Mouse (Mus musculus): ENCODE data around the gene Ssbp3. TPM values are rescaled to one million over a fixed set of nuclear protein-coding genes. Genes with fewer than 3 reads are reported as not detected.

Ssbp3 gene
- polyA plus RNA-seq, 1 experiment from 2014 or later: 112 TPM

DNA sequence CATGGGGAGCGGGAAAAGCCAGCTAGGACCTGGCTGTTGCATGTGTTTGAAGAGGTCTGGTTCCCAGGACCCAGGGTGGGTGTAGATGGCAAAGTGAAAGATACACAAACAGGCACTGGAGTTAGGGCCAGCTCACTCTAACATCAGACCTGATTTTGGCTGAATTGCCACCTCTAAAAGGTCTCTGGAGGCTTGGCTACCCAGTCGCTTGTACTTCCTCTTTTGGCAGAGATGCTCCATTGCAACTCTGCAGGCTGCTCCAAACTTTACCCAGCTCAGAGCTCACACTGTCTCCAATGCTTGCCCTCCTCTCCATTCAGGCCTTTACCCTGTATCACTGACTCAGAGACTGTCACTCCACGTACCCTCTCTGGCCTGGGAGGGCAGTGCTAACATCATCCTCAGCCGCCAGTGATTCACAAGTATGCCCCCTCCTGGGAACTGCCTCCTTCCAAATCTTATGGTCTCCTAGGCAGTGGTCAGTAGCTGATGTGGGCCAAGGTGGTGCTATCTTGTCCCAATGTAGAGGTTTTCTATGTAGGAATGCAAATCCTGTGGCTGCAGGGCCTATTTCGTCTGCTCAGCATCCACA is 142.6 kb downstream of the Ssbp3 start:
- H3K4me3 ChIP-seq: no peak overlapping the region

DNA sequence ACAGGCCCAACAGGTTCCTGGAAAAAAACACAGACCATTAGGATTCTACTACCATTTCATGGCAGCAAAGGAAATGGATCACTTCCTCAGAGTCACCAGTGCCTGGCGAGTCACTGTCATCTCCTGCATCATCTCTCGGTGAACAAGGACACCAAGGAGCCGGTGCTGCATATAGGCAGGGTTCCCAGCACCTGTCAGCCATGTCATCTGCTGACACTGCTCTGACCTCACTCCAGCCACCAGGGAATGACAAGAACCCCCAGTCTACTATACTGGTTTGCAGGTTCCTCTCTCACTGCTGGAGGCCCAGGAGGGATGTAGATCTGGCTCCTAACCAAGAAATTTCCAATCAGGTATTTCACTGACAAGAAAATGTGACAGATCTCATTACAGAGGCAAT is 145.6 kb downstream of the Ssbp3 start:
- 0 out of 2 replicates have a peak overlapping the region, but pooled peaks have one; percentile 18 for H3K27ac ChIP-seq
- peaks cover 50% of the 10 kb centered on the region for H3K36me3 ChIP-seq
- no peak for ATAC-seq (ENCODE audit: insufficient number of reproducible peaks, low FRiP score, low TSS enrichment, low read depth)

More for the DNA sequence above, 142.6 kb downstream of the Ssbp3 start:
- peaks cover 31% of the 10 kb centered on the region for H3K36me3 ChIP-seq
- no peak overlapping the region for H3K4me2 ChIP-seq
- 0 out of 2 replicates have a peak overlapping the region, but pooled peaks have one; percentile 9 for H3K27ac ChIP-seq
- WGBS: 48% methylated on average over 5 of the region's 5 CpGs
- no peaks in the 10 kb centered on the region for H3K9me3 ChIP-seq
- H3K27me3 ChIP-seq: no peaks in the 10 kb centered on the region
- no peak for ATAC-seq (ENCODE audit: insufficient number of reproducible peaks, low FRiP score, low TSS enrichment, low read depth)
- no peak overlapping the region for H3K9ac ChIP-seq
- no peaks in the 10 kb centered on the region; the same call in 1 of the 2 replicates for H3K4me1 ChIP-seq

DNA sequence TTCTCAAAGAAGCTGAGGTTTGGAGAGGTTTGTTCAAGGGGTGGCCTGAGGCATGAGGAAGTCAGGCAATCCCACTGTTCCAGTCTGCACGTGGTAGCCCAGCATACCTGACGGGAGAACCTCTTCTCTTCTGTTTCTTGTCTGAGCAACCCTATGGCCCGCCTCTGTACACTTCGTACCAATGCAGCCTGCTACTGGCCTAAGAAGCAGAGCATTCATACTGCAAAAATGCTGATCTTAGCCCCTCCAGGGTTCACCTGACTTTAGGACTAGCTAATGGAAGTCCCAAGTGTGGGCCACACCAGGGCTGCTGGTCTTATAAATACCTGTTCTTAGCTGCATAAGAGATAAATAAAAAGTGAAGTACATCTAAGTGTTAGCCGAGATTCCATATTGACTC is 147.8 kb downstream of the Ssbp3 start:
- no peak overlapping the region for H3K4me2 ChIP-seq
- no peaks in the 10 kb centered on the region for H3K27me3 ChIP-seq
- 88% methylated on average over 5 of the region's 5 CpGs for WGBS
- peaks cover 69% of the 10 kb centered on the region for H3K36me3 ChIP-seq
- ATAC-seq (ENCODE audit: insufficient number of reproducible peaks, low FRiP score, low TSS enrichment, low read depth): no peak
- no peak overlapping the region for H3K9ac ChIP-seq
- H3K27ac ChIP-seq: no peak overlapping the region
- H3K9me3 ChIP-seq: no peaks in the 10 kb centered on the region
- H3K4me1 ChIP-seq: no peaks in the 10 kb centered on the region; the same call in 1 of the 2 replicates
- no peak overlapping the region for H3K4me3 ChIP-seq

More for the DNA sequence above, 145.6 kb downstream of the Ssbp3 start:
- Histone ChIP-seq H3K4me1 (no peaks in the 10 kb centered on the region; the same call in 1 of the 2 replicates), H3K9me3 (no peaks in the 10 kb centered on the region), H3K4me2 (no peak overlapping the region), H3K9ac (no peak overlapping the region), H3K27me3 (no peaks in the 10 kb centered on the region), H3K4me3 (no peak overlapping the region)
- 71% methylated on average over 3 of the region's 3 CpGs for WGBS

GRCm38 (mm10) chr4:107058781-107059180 is 148.3 kb downstream of the Ssbp3 start:
- Histone ChIP-seq H3K4me2 (no peak overlapping the region), H3K9me3 (no peaks in the 10 kb centered on the region), H3K4me1 (no peaks in the 10 kb centered on the region; the same call in 1 of the 2 replicates), H3K27ac (no peak overlapping the region), H3K4me3 (no peak overlapping the region), H3K9ac (no peak overlapping the region), H3K36me3 (peaks cover 73% of the 10 kb centered on the region), H3K27me3 (no peaks in the 10 kb centered on the region)
- ATAC-seq (ENCODE audit: insufficient number of reproducible peaks, low FRiP score, low TSS enrichment, low read depth): no peak
- WGBS: 72% methylated on average over 6 of the region's 6 CpGs

- ATAC-seq (ENCODE audit: insufficient number of reproducible peaks, low FRiP score, low TSS enrichment, low read depth): no peak
- 89% methylated on average over 4 of the region's 4 CpGs for WGBS
- no peak overlapping the region for H3K4me2 ChIP-seq
- H3K9me3 ChIP-seq: no peaks in the 10 kb centered on the region
- H3K4me1 ChIP-seq: peaks cover 11% of the 10 kb centered on the region
- no peak overlapping the region for H3K27ac ChIP-seq
- H3K36me3 ChIP-seq: peaks cover 81% of the 10 kb centered on the region
- H3K27me3 ChIP-seq: no peaks in the 10 kb centered on the region
- no peak overlapping the region for H3K9ac ChIP-seq
- H3K4me3 ChIP-seq: no peak overlapping the region
Observed at GRCm38 (mm10) chr4:107061560-107061959, 151.1 kb downstream of the Ssbp3 start.

GRCm38 (mm10) chr4:107063214-107063613 is 152.7 kb downstream of the Ssbp3 start:
- Histone ChIP-seq H3K9me3 (no peaks in the 10 kb centered on the region), H3K27ac (no peak overlapping the region), H3K4me1 (peaks cover 19% of the 10 kb centered on the region), H3K27me3 (no peaks in the 10 kb centered on the region), H3K4me3 (no peak overlapping the region), H3K4me2 (no peak overlapping the region), H3K36me3 (peaks cover 65% of the 10 kb centered on the region), H3K9ac (no peak overlapping the region)
- no peak for ATAC-seq (ENCODE audit: insufficient number of reproducible peaks, low FRiP score, low TSS enrichment, low read depth)
- WGBS: 90% methylated on average over 3 of the region's 3 CpGs

GRCm38 (mm10) chr4:107064394-107065098 is 154.0 kb downstream of the Ssbp3 start:
- no peak overlapping the region for H3K27ac ChIP-seq
- no peak overlapping the region for H3K9ac ChIP-seq
- no peak for ATAC-seq (ENCODE audit: insufficient number of reproducible peaks, low FRiP score, low TSS enrichment, low read depth)
- no peak overlapping the region for H3K4me3 ChIP-seq
- no peaks in the 10 kb centered on the region for H3K27me3 ChIP-seq
- 79% methylated on average over 5 of the region's 5 CpGs for WGBS
- H3K9me3 ChIP-seq: no peaks in the 10 kb centered on the region
- H3K36me3 ChIP-seq: peaks cover 51% of the 10 kb centered on the region
- peaks cover 19% of the 10 kb centered on the region for H3K4me1 ChIP-seq
- H3K4me2 ChIP-seq: no peak overlapping the region

GRCm38 (mm10) chr4:107066252-107067124 is 156.0 kb downstream of the Ssbp3 start, which contains the start of the genes Mrpl37 and Cyb5rl:
Mrpl37 (minus strand) TSS chr4:107066868.
Cyb5rl (plus strand) TSS chr4:107066988.
- H3K9ac ChIP-seq: peak within 1 kb of the TSS; percentile 76
- H3K4me3 ChIP-seq: peak within 1 kb of the TSS; percentile 86
- H3K4me2 ChIP-seq: peak within 1 kb of the TSS; percentile 96
- peak; percentile 95 for ATAC-seq (ENCODE audit: insufficient number of reproducible peaks, low FRiP score, low TSS enrichment, low read depth)
- peaks cover 19% of the 10 kb centered on the region for H3K4me1 ChIP-seq
- no peaks in the 10 kb centered on the region for H3K27me3 ChIP-seq
- peak within 1 kb of the TSS; percentile 74 for H3K27ac ChIP-seq
- WGBS: under 1% methylated on average over 60 of the region's 60 CpGs
- H3K9me3 ChIP-seq: no peaks in the 10 kb centered on the region
- peaks cover 34% of the 10 kb centered on the region for H3K36me3 ChIP-seq

DNA sequence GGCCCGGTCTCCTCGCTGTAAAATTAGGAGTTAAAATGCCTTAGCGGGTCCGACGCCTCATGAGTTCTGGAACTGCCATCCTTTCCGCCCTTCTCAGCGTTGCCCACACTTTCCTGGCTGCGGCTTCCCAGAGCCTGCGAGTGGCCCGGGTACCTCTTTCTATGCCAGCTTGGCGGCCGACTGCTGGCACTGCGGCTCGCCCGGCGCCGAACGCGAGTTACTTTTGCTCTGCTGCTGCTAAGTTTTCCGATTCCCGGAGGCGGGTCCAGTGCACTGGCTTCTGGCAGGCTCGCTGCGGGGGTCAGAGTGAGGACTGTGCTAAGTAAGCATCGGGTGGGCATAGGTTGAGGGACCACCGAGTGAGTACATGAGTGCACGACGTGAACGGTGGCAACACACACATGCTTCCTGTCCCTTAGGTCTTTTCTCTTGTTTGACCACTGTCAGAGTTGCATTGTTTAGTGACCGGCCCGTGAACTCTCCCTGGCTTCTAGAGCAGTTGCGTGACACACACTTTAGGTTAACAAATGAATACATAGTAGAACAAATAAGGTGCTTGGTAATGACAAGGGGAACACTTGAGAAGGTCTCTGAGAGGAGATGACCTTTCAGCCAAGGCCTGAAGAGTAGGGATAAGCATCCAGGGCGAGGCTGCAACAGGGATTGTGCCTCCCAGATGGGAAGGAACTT is 156.8 kb downstream of the Ssbp3 start:
- peak overlapping the region; percentile 39; the same call in 1 of the 2 replicates for H3K27ac ChIP-seq
- H3K4me1 ChIP-seq: peaks cover 19% of the 10 kb centered on the region
- 6% methylated on average over 33 of the region's 33 CpGs for WGBS
- H3K4me3 ChIP-seq: peak overlapping the region; percentile 86
- H3K36me3 ChIP-seq: peaks cover 27% of the 10 kb centered on the region
- peak overlapping the region; percentile 76 for H3K9ac ChIP-seq
- no peaks in the 10 kb centered on the region for H3K27me3 ChIP-seq
- ATAC-seq (ENCODE audit: insufficient number of reproducible peaks, low FRiP score, low TSS enrichment, low read depth): no peak
- no peaks in the 10 kb centered on the region for H3K9me3 ChIP-seq
- peak overlapping the region; percentile 96 for H3K4me2 ChIP-seq

DNA sequence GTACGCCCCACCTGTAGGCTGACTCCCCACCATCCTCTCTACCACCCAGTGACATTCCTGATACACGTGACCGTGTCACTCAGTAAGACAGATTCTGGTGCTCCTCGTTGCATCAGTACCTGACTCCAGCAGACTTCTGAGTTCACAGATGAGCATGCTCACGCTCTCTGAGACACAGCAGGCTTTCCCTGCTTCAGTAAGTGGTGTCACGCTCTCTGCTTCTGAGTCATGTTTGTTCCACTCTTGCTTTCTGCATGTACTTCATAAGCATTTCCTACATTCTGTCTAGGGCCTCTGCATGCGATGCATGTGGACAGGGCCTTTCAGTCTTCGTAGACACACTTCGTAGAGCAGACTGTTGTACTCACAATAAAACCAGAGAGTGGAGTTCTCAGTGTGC is 161.8 kb downstream of the Ssbp3 start:
- Histone ChIP-seq H3K4me2 (no peak overlapping the region), H3K27me3 (no peaks in the 10 kb centered on the region), H3K9ac (no peak overlapping the region), H3K4me1 (peaks cover 6% of the 10 kb centered on the region), H3K9me3 (no peaks in the 10 kb centered on the region), H3K27ac (no peak overlapping the region), H3K36me3 (no peaks in the 10 kb centered on the region), H3K4me3 (no peak overlapping the region)
- WGBS: 80% methylated on average over 9 of the region's 9 CpGs
- ATAC-seq (ENCODE audit: insufficient number of reproducible peaks, low FRiP score, low TSS enrichment, low read depth): no peak

DNA sequence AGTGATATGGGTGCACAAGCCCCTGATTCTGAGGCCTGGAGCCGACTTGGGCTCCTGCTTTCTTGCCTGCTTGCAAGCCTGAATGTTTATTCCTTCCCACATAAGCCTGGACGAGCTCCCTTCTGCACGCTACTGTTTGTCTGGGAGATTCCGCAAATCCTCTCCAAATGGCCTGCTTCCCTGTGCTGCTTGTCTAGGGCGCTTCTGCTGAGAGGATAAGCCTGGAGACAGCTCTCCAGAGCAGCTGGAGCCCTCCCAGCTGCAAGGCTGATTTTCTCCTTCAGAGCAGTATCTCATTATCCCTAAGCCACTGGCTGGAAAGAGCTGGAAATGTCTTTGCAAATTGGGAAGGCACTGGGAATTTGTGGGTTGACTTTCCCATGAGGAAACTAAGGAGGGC is 165.0 kb downstream of the Ssbp3 start:
- H3K4me3 ChIP-seq: no peak overlapping the region
- 69% methylated on average over 5 of the region's 5 CpGs for WGBS
- H3K9me3 ChIP-seq: no peaks in the 10 kb centered on the region
- H3K27me3 ChIP-seq: no peaks in the 10 kb centered on the region
- H3K36me3 ChIP-seq: no peaks in the 10 kb centered on the region
- 0 out of 2 replicates have a peak, but pooled peaks cover 6% of the 10 kb centered on the region for H3K4me1 ChIP-seq
- ATAC-seq (ENCODE audit: insufficient number of reproducible peaks, low FRiP score, low TSS enrichment, low read depth): no peak
- H3K27ac ChIP-seq: no peak overlapping the region
- no peak overlapping the region for H3K4me2 ChIP-seq
- no peak overlapping the region for H3K9ac ChIP-seq

All from limb, embryonic 15.5 days (tissue).